Mouse (Mus musculus): ENCODE measurements around the gene Cth. TPM values are rescaled to one million over a fixed set of nuclear protein-coding genes. Genes with fewer than 3 reads are reported as not detected.

Cth gene
- polyA plus RNA-seq, 1 experiment, result 3.8 TPM

- H3K4me3 ChIP-seq (ENCODE audit: control insufficient read depth, insufficient read depth, low read length), result no peak overlapping the region
- H3K36me3 ChIP-seq (ENCODE audit: control insufficient read depth, insufficient read depth, low read length), result no peaks in the 10 kb centered on the region
- no peak for DNase-seq
- peaks cover 8% of the 10 kb centered on the region for H3K4me1 ChIP-seq (replicated peaks; ENCODE audit: control insufficient read depth, insufficient read depth, low read length)
- no peak for TF ChIP-seq CTCF (IDR thresholded peaks at IDR 0.05; ENCODE audit: borderline replicate concordance, control insufficient read depth, extremely low read depth, insufficient read depth, low read length, poor library complexity)
- no peak for TF ChIP-seq POLR2A (IDR thresholded peaks at IDR 0.05; ENCODE audit: control insufficient read depth, extremely low read depth, insufficient read depth, low read length, poor library complexity)
- whole genome bisulfite sequencing, result 89% methylated on average over 2 of the region's 2 CpGs
- H3K27ac ChIP-seq (ENCODE audit: control insufficient read depth, insufficient read depth, low read length), result no peak overlapping the region
- H3K27me3 ChIP-seq (ENCODE audit: control insufficient read depth, insufficient read depth, low read length), result no peaks in the 10 kb centered on the region
These were observed 3.5 kb downstream of the Cth start for GRCm38 (mm10) chr3:157921376-157921775.

GRCm38 (mm10) chr3:157916336-157916735, 8.5 kb downstream of the Cth start:
- H3K27ac ChIP-seq (ENCODE audit: control insufficient read depth, insufficient read depth, low read length), result no peak overlapping the region
- H3K27me3 ChIP-seq (ENCODE audit: control insufficient read depth, insufficient read depth, low read length), result no peaks in the 10 kb centered on the region
- no peak for TF ChIP-seq CTCF (IDR thresholded peaks at IDR 0.05; ENCODE audit: borderline replicate concordance, control insufficient read depth, extremely low read depth, insufficient read depth, low read length, poor library complexity)
- TF ChIP-seq POLR2A (IDR thresholded peaks at IDR 0.05; ENCODE audit: control insufficient read depth, extremely low read depth, insufficient read depth, low read length, poor library complexity), result no peak
- 98% methylated on average over 4 of the region's 4 CpGs for WGBS
- no peak for DNase-seq
- H3K36me3 ChIP-seq (ENCODE audit: control insufficient read depth, insufficient read depth, low read length), result no peaks in the 10 kb centered on the region
- no peaks in the 10 kb centered on the region for H3K4me1 ChIP-seq (replicated peaks; ENCODE audit: control insufficient read depth, insufficient read depth, low read length)
- no peak overlapping the region for H3K4me3 ChIP-seq (ENCODE audit: control insufficient read depth, insufficient read depth, low read length)

- TF ChIP-seq CTCF (IDR thresholded peaks at IDR 0.05; ENCODE audit: borderline replicate concordance, control insufficient read depth, extremely low read depth, insufficient read depth, low read length, poor library complexity), result no peak
- TF ChIP-seq POLR2A (IDR thresholded peaks at IDR 0.05; ENCODE audit: control insufficient read depth, extremely low read depth, insufficient read depth, low read length, poor library complexity), result no peak
- H3K27me3 ChIP-seq (ENCODE audit: control insufficient read depth, insufficient read depth, low read length), result no peaks in the 10 kb centered on the region
- DNase-seq, result no peak
- no peaks in the 10 kb centered on the region for H3K4me1 ChIP-seq (replicated peaks; ENCODE audit: control insufficient read depth, insufficient read depth, low read length)
- no peak overlapping the region for H3K4me3 ChIP-seq (ENCODE audit: control insufficient read depth, insufficient read depth, low read length)
- H3K27ac ChIP-seq (ENCODE audit: control insufficient read depth, insufficient read depth, low read length), result no peak overlapping the region
- 91% methylated on average over 2 of the region's 2 CpGs for WGBS
- no peaks in the 10 kb centered on the region for H3K36me3 ChIP-seq (ENCODE audit: control insufficient read depth, insufficient read depth, low read length)
These were observed 12.7 kb downstream of the Cth start for GRCm38 (mm10) chr3:157912155-157912554.

DNA sequence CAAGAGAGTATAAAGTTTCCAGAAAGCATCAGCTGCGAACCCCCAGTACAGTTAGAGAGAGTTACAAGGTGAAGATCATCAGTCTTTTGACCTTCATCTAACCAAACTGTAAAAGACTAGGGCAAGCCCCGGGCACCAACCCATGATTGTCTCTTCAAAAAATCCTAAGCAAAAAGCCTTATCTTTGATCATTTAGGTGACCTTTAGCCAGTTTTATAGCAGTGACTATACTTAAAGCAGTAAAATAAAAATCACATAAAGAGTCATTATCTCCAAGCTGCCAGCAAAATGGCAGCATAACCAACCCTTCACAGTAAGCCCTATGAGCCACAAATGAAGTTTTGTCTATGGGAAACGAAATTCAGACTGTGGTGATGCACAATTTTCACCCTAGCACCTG, 14.6 kb downstream of the Cth start:
- 74% methylated on average over 3 of the region's 3 CpGs for WGBS
- H3K4me3 ChIP-seq (ENCODE audit: control insufficient read depth, insufficient read depth, low read length), result no peak overlapping the region
- no peak for TF ChIP-seq POLR2A (IDR thresholded peaks at IDR 0.05; ENCODE audit: control insufficient read depth, extremely low read depth, insufficient read depth, low read length, poor library complexity)
- TF ChIP-seq CTCF (IDR thresholded peaks at IDR 0.05; ENCODE audit: borderline replicate concordance, control insufficient read depth, extremely low read depth, insufficient read depth, low read length, poor library complexity), result no peak
- H3K36me3 ChIP-seq (ENCODE audit: control insufficient read depth, insufficient read depth, low read length), result no peaks in the 10 kb centered on the region
- H3K4me1 ChIP-seq (replicated peaks; ENCODE audit: control insufficient read depth, insufficient read depth, low read length), result no peaks in the 10 kb centered on the region
- no peak for DNase-seq
- no peaks in the 10 kb centered on the region for H3K27me3 ChIP-seq (ENCODE audit: control insufficient read depth, insufficient read depth, low read length)
- no peak overlapping the region for H3K27ac ChIP-seq (ENCODE audit: control insufficient read depth, insufficient read depth, low read length)

GRCm38 (mm10) chr3:157908166-157908565, 16.7 kb downstream of the Cth start:
- Histone ChIP-seq H3K27ac (ENCODE audit: control insufficient read depth, insufficient read depth, low read length) (no peak overlapping the region), H3K4me3 (ENCODE audit: control insufficient read depth, insufficient read depth, low read length) (no peak overlapping the region), H3K4me1 (replicated peaks; ENCODE audit: control insufficient read depth, insufficient read depth, low read length) (no peaks in the 10 kb centered on the region), H3K27me3 (ENCODE audit: control insufficient read depth, insufficient read depth, low read length) (no peaks in the 10 kb centered on the region), H3K36me3 (ENCODE audit: control insufficient read depth, insufficient read depth, low read length) (no peaks in the 10 kb centered on the region)
- WGBS, result 81% methylated on average over 3 of the region's 3 CpGs
- DNase-seq, result no peak
- no peak for TF ChIP-seq POLR2A (IDR thresholded peaks at IDR 0.05; ENCODE audit: control insufficient read depth, extremely low read depth, insufficient read depth, low read length, poor library complexity)
- TF ChIP-seq CTCF (IDR thresholded peaks at IDR 0.05; ENCODE audit: borderline replicate concordance, control insufficient read depth, extremely low read depth, insufficient read depth, low read length, poor library complexity), result no peak

- no peak overlapping the region for H3K4me3 ChIP-seq (ENCODE audit: control insufficient read depth, insufficient read depth, low read length)
- no peak for DNase-seq
- H3K27ac ChIP-seq (ENCODE audit: control insufficient read depth, insufficient read depth, low read length), result no peak overlapping the region
- TF ChIP-seq CTCF (IDR thresholded peaks at IDR 0.05; ENCODE audit: borderline replicate concordance, control insufficient read depth, extremely low read depth, insufficient read depth, low read length, poor library complexity) (no peak), POLR2A (IDR thresholded peaks at IDR 0.05; ENCODE audit: control insufficient read depth, extremely low read depth, insufficient read depth, low read length, poor library complexity) (no peak)
- no peaks in the 10 kb centered on the region for H3K27me3 ChIP-seq (ENCODE audit: control insufficient read depth, insufficient read depth, low read length)
- H3K36me3 ChIP-seq (ENCODE audit: control insufficient read depth, insufficient read depth, low read length), result no peaks in the 10 kb centered on the region
- H3K4me1 ChIP-seq (replicated peaks; ENCODE audit: control insufficient read depth, insufficient read depth, low read length), result no peaks in the 10 kb centered on the region
- 94% methylated on average over 5 of the region's 5 CpGs for WGBS
These were observed 23.2 kb downstream of the Cth start for GRCm38 (mm10) chr3:157901721-157902120.

DNA sequence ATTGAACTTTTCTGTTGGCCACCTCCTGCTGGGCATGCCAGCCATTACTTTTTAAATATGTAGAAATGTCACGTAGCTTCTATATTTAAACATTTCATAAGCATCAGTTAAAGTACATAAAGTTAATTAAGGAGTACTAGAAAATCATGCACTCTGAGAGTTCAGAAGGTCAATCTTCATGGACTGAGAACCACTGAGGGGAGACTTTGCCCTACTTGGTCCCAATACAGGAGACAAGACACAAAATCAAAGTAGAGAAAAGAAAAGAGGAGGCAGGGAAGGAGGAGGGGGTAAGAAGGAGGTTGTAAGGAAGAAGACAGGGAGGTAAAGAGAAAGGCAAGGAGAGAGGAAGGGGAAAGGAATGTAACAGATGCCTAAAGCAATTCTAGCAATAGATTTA, 24.9 kb downstream of the Cth start:
- WGBS, result 89% methylated on average over 1 of the region's 1 CpGs
- DNase-seq, result no peak

More for the DNA sequence above, 24.9 kb downstream of the Cth start:
- H3K4me3 ChIP-seq (ENCODE audit: control insufficient read depth, insufficient read depth, low read length), result no peak overlapping the region
- no peaks in the 10 kb centered on the region for H3K36me3 ChIP-seq (ENCODE audit: control insufficient read depth, insufficient read depth, low read length)
- no peaks in the 10 kb centered on the region for H3K4me1 ChIP-seq (replicated peaks; ENCODE audit: control insufficient read depth, insufficient read depth, low read length)
- TF ChIP-seq POLR2A (IDR thresholded peaks at IDR 0.05; ENCODE audit: control insufficient read depth, extremely low read depth, insufficient read depth, low read length, poor library complexity) (no peak), CTCF (IDR thresholded peaks at IDR 0.05; ENCODE audit: borderline replicate concordance, control insufficient read depth, extremely low read depth, insufficient read depth, low read length, poor library complexity) (no peak)
- H3K27ac ChIP-seq (ENCODE audit: control insufficient read depth, insufficient read depth, low read length), result no peak overlapping the region
- H3K27me3 ChIP-seq (ENCODE audit: control insufficient read depth, insufficient read depth, low read length), result no peaks in the 10 kb centered on the region
